Mouse (Mus musculus) urinary bladder, postnatal 14 days (tissue): ENCODE results near the gene Col6a5.

Source experiments
- DNase-seq: peaks from one replicate; pipeline ENCODE4 v3.0.0; 2021; ENCODE audit warnings: low spot score

Gene Col6a5

DNA sequence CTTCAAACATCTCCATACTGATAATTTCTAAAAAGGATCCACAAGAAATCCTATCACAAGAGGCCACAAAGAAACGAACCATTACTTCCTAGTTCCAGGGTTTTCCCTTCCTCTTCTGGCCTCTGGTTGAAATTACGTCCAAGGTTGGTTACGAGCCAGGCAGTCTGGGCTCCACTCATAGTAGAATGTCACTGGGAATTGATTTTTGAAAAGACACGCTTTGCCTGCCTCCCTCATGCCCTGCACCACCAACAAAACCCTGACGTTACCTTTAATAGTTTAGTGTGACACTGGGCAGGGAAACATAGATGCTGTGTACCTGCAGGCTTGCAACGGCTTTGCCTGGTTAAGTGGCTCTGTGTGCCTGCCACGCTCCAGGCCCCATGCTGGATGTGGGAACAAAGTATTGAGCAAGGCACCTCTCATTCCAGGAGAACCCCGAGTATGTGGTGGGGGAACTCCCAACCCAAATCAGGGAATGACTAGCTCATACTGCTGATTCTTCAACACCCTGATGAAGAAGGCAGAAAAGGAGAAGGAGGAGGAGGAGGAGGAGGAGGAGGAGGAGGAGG is 133.3 kb downstream of the Col6a5 start:
- no peak for DNase-seq

- DNase-seq: no peak
Measured at GRCm38 (mm10) chr9:105820711-105821110, 139.7 kb downstream of the Col6a5 start.

- DNase-seq: no peak
Measured at GRCm38 (mm10) chr9:105819155-105819709, 141.2 kb downstream of the Col6a5 start.

DNA sequence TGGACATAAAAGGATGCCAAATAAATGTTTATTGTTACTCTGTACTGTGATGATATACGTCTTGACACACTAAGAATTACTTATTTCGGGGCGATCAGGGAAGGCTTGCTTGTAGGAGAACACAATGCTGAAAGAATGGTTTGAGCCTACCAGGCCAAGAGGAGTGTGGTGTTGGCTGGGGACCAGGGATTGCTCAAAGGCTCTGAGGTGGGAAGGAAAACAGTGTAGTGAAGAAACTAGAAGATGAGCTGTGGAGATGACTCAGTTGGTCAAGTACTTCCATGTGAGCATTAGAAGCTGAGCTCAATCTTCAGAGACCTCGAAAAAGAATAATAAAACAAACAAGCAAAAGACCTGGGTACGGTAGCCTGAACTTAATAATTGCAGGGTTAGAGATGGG is 146.0 kb downstream of the Col6a5 start:
- no peak for DNase-seq

- no peak for DNase-seq
Measured at GRCm38 (mm10) chr9:105811458-105811857, 149.0 kb downstream of the Col6a5 start.

DNA sequence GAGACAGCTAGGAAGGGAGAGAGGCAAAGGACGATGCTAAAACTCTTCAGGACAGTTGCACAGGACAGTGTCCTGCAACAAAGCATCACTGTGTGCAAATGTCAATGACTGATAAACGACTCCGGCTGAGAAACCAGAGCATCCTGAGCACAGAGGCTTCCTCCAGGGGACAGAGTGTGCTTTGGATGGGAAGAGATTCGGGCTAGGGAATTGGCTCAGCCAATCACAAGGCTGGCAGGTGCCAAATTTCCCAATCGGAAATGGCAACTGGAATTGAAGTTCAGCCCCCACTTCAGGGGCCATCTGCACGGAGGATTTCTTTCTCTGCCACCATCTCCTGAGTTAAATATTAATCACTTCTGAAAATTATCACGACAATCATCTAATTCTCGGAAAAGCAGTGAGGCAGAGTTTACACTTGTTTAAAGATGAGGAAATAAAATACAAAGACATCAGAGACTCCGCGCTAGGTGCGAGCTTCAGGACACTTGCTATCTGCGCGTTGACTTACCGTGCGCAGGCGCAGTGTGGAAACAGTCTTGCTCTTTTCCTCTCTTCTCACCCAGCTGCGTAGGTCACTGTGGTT is 151.4 kb downstream of the Col6a5 start:
- no peak for DNase-seq
